Mouse (Mus musculus) embryonic fibroblast, embryonic 13.5 days (primary cell): ENCODE results near the gene Nrbf2.

ENCODE experiments used
- CTCF ChIP-seq: IDR thresholded peaks from 2 replicates; pipeline ENCODE4 v1.5.1; 2011; ENCODE audit warnings: mild to moderate bottlenecking, control low read depth, low read length, moderate library complexity, borderline replicate concordance; ENCODE audit not compliant: insufficient read depth
- POLR2A ChIP-seq: IDR thresholded peaks from 2 replicates; pipeline ENCODE4 v1.6.1; 2011; ENCODE audit warnings: low read depth, mild to moderate bottlenecking, control low read depth, low read length, moderate library complexity

GRCm38 (mm10) chr10:67281852-67282251 lies 3.3 kb downstream of the Nrbf2 start:
- TF ChIP-seq CTCF = no peak
- no peak for TF ChIP-seq POLR2A
